Mouse (Mus musculus) ES-E14 (cell line): Measurements from ENCODE around the gene Mid2.

Source experiments
- CHD2 ChIP-seq: IDR thresholded peaks from 2 replicates; pipeline ENCODE4 v1.6.1; 2014; ENCODE audit warnings: mild to moderate bottlenecking, low read depth, low read length, inconsistent platforms
- HCFC1 ChIP-seq: IDR thresholded peaks from 2 replicates; pipeline ENCODE4 v1.6.1; 2012; ENCODE audit warnings: low read length, inconsistent platforms, borderline replicate concordance; ENCODE audit not compliant: insufficient read depth
- MAFK ChIP-seq: IDR thresholded peaks from 2 replicates; pipeline ENCODE4 v1.6.1; 2014; ENCODE audit warnings: mild to moderate bottlenecking, low read depth, low read length, inconsistent platforms; ENCODE audit not compliant: insufficient read depth
- ZNF384 ChIP-seq: IDR thresholded peaks from 2 replicates; pipeline ENCODE4 v1.6.1; 2012; ENCODE audit warnings: low read depth, low read length, inconsistent platforms

DNA sequence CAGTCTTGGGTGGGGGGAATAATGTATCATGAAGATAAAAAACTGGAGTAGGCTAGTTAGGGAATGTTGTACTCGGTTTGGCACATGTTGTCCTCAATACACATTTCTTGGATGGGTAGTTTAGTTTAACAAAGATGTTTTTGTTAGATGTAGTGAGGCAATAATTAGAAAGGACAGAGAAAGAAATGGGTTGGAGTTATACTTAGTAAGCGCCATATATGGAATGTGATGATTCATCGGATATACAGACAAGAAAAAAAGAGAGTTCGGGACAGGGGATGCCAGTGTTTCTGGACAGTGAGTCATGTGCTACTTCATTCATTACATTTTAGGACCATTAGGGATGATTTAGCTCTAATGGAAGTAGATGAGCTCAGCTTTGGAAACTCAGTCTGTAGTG lies 41.7 kb downstream of the Mid2 start:
- TF ChIP-seq MAFK (no peak), CHD2 (no peak), HCFC1 (no peak), ZNF384 (no peak)
